Mouse (Mus musculus) lung, adult 2 months (tissue): ENCODE measurements around the gene She.

Experiments
- CTCF ChIP-seq: fragments of 200-500 bp; IDR thresholded peaks from 2 replicates; pipeline ENCODE4 v1.5.1; 2011; ENCODE audit warnings: mild to moderate bottlenecking, low read length, control low read depth; ENCODE audit not compliant: insufficient read depth
- POLR2A ChIP-seq: fragments of 200-500 bp; IDR thresholded peaks from 2 replicates; pipeline ENCODE4 v1.6.1; 2011; ENCODE audit warnings: low read depth, mild to moderate bottlenecking, control low read depth, low read length, borderline replicate concordance; ENCODE audit errors: extremely low read depth

GRCm38 (mm10) chr3:89808638-89809037 lies 22.5 kb upstream of the She start:
- TF ChIP-seq CTCF (no peak), POLR2A (no peak)
